Mouse (Mus musculus) gastrocnemius, adult 2 months (tissue): Measurements from ENCODE around the gene Axin1. TPM values are rescaled to one million over a fixed set of nuclear protein-coding genes. Genes with fewer than 3 reads are reported as not detected.
A peak's percentile ranks its signal among the peaks of the same experiment; 100 is the strongest.
"Not testable (repeated sequence)": the region's sequence is repeated elsewhere in the genome, so short reads cannot be mapped to it uniquely, and the experiment has no call there.

Experiments
- DNase-seq: peaks from one replicate; pipeline ENCODE4 v3.0.0; 2022
- H3K27ac ChIP-seq: fragments of 200-600 bp; 2 replicates; pipeline ENCODE4 v1.8.1; 2022; ENCODE audit warnings: mild to moderate bottlenecking
- H3K4me3 ChIP-seq: fragments of 200-600 bp; 2 replicates; pipeline ENCODE4 v1.8.1; 2022; ENCODE audit warnings: mild to moderate bottlenecking, moderate library complexity
- CTCF ChIP-seq: fragments of 200-600 bp; IDR thresholded peaks from 2 replicates; pipeline ENCODE4 v1.8.1; 2022; ENCODE audit warnings: antibody characterized with exemption, mild to moderate bottlenecking, moderate library complexity
- intact Hi-C: fragments of 180-260 bp; cut with DNase I; formaldehyde crosslinking; loops from one replicate; pipeline ENCODE4 v1.15.1; 2025
- total RNA-seq, 2 experiments: library from RNA; stranded (reverse); gene quantifications; 2 replicates each; pipeline ENCODE4 v1.2.3; 2021

Gene Axin1
- total RNA-seq, 2 experiments from 2014 or later = 15.9 TPM

- intact Hi-C loops = no loop called here
- DNase-seq = no peak
- no peak for TF ChIP-seq CTCF
- Histone ChIP-seq H3K4me3 (peak overlapping the region; percentile 85), H3K27ac (no peak overlapping the region)
Measured at GRCm38 (mm10) chr17:26112751-26113150, 25.7 kb upstream of the Axin1 start.

DNA sequence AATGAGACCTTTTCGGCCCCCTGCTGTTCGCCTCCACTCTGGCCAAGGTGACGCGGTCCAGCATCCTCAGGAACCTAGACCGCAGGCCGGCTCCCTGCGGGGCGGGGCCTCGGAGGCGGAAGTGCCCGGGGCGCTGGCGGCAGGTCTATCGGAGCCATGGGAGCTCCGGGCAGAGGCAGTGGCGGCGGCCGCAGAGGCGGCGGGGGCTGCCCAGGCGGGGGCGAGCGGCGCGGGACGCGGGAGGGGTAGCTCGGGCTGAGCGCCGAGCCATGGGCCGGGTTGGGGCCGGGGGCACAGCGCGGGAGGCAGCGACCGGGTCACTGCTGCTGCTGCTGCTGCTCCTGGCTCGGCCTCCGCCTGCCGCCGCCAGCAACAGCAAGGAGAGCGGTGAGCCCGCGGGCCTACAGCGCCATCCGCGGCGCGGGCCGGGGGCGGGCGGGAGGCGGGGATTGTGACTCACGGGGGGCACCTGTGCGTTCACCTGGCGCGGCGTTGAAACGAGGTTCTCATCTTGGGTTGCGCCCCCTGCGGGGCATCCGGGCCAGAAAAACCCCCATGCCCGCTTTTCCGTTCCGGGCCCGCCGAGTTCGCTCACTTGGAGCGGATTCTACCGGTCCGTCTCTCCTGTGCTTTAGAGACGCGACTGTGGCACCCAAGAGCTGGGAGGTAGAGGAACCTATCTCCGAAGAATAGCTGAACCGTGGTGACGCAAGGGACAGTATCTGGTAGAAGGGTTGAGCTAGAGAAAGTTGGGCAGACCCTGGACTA, 25.1 kb upstream of the Axin1 start, which contains the start of gene Tmem8:
Tmem8 (plus strand) TSS at position 119 of the 768 bp plus-strand sequence.
- TF ChIP-seq CTCF = peak; percentile 30; the same call in 1 of the 2 replicates
- intact Hi-C loops = no loop called here
- peak; percentile 74 for DNase-seq
- H3K27ac ChIP-seq = peak within 1 kb of the TSS; percentile 46; the same call in 1 of the 2 replicates
- H3K4me3 ChIP-seq = peak within 1 kb of the TSS; percentile 85

- Histone ChIP-seq H3K4me3 (peak overlapping the region; percentile 85), H3K27ac (peak overlapping the region; percentile 46; the same call in 1 of the 2 replicates)
- TF ChIP-seq CTCF = no peak
- DNase-seq = no peak
- intact Hi-C loops = no loop called here
Measured at GRCm38 (mm10) chr17:26114061-26114460, 24.4 kb upstream of the Axin1 start.

GRCm38 (mm10) chr17:26114461-26114860, 24.0 kb upstream of the Axin1 start:
- H3K4me3 ChIP-seq, H3K27ac ChIP-seq, intact Hi-C loops, DNase-seq: not testable (repeated sequence)

GRCm38 (mm10) chr17:26115205-26115898, 23.1 kb upstream of the Axin1 start:
- TF ChIP-seq CTCF = no peak
- no peak for DNase-seq
- Histone ChIP-seq H3K4me3 (no peak overlapping the region), H3K27ac (no peak overlapping the region)
- intact Hi-C loops = no loop called here

- no peak for DNase-seq
- Histone ChIP-seq H3K4me3 (no peak overlapping the region), H3K27ac (no peak overlapping the region)
- intact Hi-C loops = no loop called here
- no peak for TF ChIP-seq CTCF
Measured at GRCm38 (mm10) chr17:26115956-26116487, 22.5 kb upstream of the Axin1 start.

- no peak for DNase-seq
- Histone ChIP-seq H3K27ac (no peak overlapping the region), H3K4me3 (no peak overlapping the region)
- intact Hi-C loops = no loop called here
- no peak for TF ChIP-seq CTCF
Measured at GRCm38 (mm10) chr17:26116503-26117258, 21.8 kb upstream of the Axin1 start.

DNA sequence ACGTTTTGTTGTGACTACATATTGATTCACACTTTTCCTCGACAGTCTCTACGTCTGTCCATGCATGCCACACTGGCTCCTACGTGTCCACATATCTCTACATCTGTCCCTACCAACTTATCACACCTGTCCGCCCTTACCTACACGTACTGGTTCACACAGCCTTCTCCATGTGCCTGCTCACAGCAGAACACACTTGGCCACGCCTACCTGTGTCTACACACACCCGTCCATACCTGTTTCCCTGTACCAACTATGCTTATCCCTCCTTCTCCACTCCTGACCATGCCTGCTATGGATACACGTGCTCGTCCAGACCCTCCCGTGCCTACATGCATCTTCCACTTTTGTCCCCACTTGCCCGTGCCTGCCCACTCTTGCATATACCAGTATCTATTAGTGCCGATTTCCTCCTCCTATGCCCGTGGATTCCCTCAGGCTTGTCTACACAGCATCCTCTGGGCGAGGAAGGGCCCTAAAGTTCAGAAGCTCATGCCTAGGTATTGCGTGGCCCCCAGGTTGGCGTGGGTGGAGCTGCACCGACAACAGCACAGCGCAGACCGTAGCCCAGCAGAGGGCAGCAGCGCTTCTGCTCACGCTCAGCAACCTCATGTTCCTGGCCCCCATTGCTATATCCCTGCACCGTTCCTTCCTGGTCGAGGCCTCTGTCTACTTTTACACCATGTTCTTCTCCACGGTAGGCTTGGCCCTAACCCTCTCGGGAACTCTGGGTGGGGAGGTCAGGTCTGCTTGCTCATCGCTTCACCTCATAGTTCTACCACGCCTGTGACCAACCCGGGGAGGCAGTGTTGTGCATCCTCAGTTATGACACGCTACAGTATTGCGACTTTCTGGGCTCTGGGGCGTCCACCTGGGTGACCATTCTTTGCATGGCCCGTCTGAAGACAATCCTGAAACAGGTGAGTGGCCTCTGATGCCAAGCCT, 18.4 kb upstream of the Axin1 start:
- Histone ChIP-seq H3K4me3 (no peak overlapping the region), H3K27ac (no peak overlapping the region)
- intact Hi-C loops = no loop called here
- DNase-seq = peak; percentile 73
- peak; percentile 66 for TF ChIP-seq CTCF

- no peak for DNase-seq
- no peak for TF ChIP-seq CTCF
- intact Hi-C loops = no loop called here
- Histone ChIP-seq H3K4me3 (peak overlapping the region; percentile 93), H3K27ac (peak overlapping the region; percentile 92; the same call in 1 of the 2 replicates)
Measured at GRCm38 (mm10) chr17:26122431-26123140, 15.9 kb upstream of the Axin1 start.

DNA sequence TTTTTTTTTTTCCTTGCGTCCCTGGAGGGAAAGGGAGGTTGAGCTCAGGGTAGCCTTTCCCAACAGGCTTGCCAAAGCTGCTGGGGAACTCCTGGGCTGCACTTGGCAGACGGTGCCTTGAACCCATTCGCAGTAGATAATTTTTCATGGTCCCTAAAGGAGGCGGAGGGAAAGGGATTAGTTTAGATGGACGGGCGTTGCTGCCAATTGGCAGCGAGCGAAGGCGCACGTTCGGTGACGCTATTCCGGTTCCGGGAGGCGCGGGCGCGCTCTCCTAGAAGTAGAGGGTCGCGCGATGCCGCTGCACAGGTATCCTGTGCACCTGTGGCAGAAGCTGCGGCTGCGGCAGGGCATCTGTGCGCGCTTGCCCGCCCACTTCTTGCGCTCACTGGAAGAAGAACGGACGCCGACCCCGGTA, 15.2 kb upstream of the Axin1 start, which contains the start of gene Mrpl28:
Mrpl28 (plus strand) TSS at position 234 of the 418 bp plus-strand sequence.
- TF ChIP-seq CTCF = no peak
- Histone ChIP-seq H3K4me3 (peak within 1 kb of the TSS; percentile 93), H3K27ac (peak within 1 kb of the TSS; percentile 92)
- intact Hi-C loops = no loop called here
- peak; percentile 95 for DNase-seq

- H3K27ac ChIP-seq = no peak overlapping the region
- intact Hi-C loops = no loop called here
- no peak for DNase-seq
- TF ChIP-seq CTCF = no peak
- peak overlapping the region; percentile 93 for H3K4me3 ChIP-seq
Measured at GRCm38 (mm10) chr17:26124560-26124959, 13.9 kb upstream of the Axin1 start.
